Mouse (Mus musculus): ENCODE data around the gene Zcchc24. TPM values are rescaled to one million over a fixed set of nuclear protein-coding genes. Genes with fewer than 3 reads are reported as not detected.
A peak's percentile ranks its signal among the peaks of the same experiment; 100 is the strongest.

Zcchc24 gene
- polyA plus RNA-seq, 1 experiment from 2014 or later = 10.3 TPM

DNA sequence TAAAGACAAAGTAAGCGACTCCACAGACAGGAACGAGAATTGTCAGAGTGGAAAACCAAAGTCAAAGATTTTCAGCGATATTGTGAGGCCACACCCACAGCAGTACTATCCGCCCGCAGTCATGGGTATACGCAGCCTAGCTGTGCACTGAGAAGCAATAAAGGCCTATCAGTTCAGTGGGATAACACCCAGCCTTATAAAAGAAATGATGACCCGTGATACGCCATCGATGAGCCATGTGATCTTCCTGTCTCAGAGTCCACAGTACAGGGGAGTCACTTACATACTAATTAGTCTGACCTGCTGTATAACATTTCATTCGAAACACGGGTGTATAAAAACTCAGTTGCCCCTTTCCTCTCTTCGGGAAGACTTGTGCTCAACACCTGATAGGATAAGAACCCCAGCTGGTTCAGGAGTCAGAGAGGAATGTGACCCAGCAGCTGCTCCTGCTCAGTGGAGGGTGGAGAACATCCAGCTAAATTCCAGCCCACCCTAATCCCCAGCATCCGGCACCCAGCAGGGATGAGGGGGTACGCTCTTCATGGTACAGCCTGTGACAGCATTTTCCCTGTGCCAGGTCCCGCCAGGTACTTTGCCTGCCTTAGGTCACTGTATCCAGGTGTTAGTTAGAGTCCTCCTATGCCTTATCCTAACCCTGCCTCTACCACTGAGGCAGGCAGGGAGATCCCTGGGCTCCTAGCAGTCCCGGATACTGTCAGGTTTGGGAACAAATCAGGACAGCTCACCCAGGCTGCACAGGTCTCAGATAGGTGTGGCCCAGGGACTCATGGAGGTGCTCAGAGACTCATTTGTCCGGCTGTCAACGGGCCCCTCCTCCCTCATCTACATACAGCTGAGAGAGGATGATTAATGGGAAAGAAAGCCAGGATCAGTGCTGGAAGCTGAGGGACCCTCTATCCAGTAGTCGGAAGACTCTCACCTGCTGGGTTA lies 14.0 kb downstream of the Zcchc24 start:
- peak; percentile 92 for ATAC-seq
- Histone ChIP-seq H3K27ac (ENCODE audit: low read depth, low read length) (peak overlapping the region; percentile 77), H3K9ac (ENCODE audit: low read depth, low read length) (no peak overlapping the region), H3K36me3 (ENCODE audit: control insufficient read depth, insufficient read depth) (peaks cover 14% of the 10 kb centered on the region; the same call in 1 of the 2 replicates), H3K4me1 (replicated peaks; ENCODE audit: control insufficient read depth, insufficient read depth, low read length) (peaks cover 6% of the 10 kb centered on the region; the same call in 1 of the 2 replicates), H3K9me3 (ENCODE audit: control insufficient read depth) (no peaks in the 10 kb centered on the region), H3K4me3 (ENCODE audit: low read depth, low read length) (no peak overlapping the region), H3K27me3 (replicated peaks; ENCODE audit: control insufficient read depth, insufficient read depth, low read length) (no peaks in the 10 kb centered on the region), H3K4me2 (replicated peaks; ENCODE audit: low read depth) (peak overlapping the region; percentile 50)
- no peak for TF ChIP-seq CTCF (IDR thresholded peaks at IDR 0.05; ENCODE audit: low read depth)
- WGBS = 32% methylated on average over 19 of the region's 19 CpGs

- WGBS = 53% methylated on average over 5 of the region's 5 CpGs
- Histone ChIP-seq H3K36me3 (ENCODE audit: control insufficient read depth, insufficient read depth) (peaks cover 14% of the 10 kb centered on the region; the same call in 1 of the 2 replicates), H3K4me3 (ENCODE audit: low read depth, low read length) (no peak overlapping the region), H3K27ac (ENCODE audit: low read depth, low read length) (no peak overlapping the region), H3K4me1 (replicated peaks; ENCODE audit: control insufficient read depth, insufficient read depth, low read length) (peaks cover 9% of the 10 kb centered on the region; the same call in 1 of the 2 replicates), H3K4me2 (replicated peaks; ENCODE audit: low read depth) (no peak overlapping the region), H3K27me3 (replicated peaks; ENCODE audit: control insufficient read depth, insufficient read depth, low read length) (no peaks in the 10 kb centered on the region), H3K9me3 (ENCODE audit: control insufficient read depth) (no peaks in the 10 kb centered on the region), H3K9ac (ENCODE audit: low read depth, low read length) (no peak overlapping the region)
- peak; percentile 31 for TF ChIP-seq CTCF (IDR thresholded peaks at IDR 0.05; ENCODE audit: low read depth)
- ATAC-seq = no peak
Observed at GRCm38 (mm10) chr14:25753021-25753420, 15.8 kb downstream of the Zcchc24 start.

GRCm38 (mm10) chr14:25751067-25751466 lies 17.8 kb downstream of the Zcchc24 start:
- peaks cover 23% of the 10 kb centered on the region; the same call in 1 of the 2 replicates for H3K36me3 ChIP-seq (ENCODE audit: control insufficient read depth, insufficient read depth)
- WGBS = 57% methylated on average over 5 of the region's 5 CpGs
- H3K4me2 ChIP-seq (replicated peaks; ENCODE audit: low read depth) = no peak overlapping the region
- no peak for ATAC-seq
- no peak overlapping the region for H3K9ac ChIP-seq (ENCODE audit: low read depth, low read length)
- H3K27ac ChIP-seq (ENCODE audit: low read depth, low read length) = no peak overlapping the region
- no peaks in the 10 kb centered on the region for H3K9me3 ChIP-seq (ENCODE audit: control insufficient read depth)
- no peak overlapping the region for H3K4me3 ChIP-seq (ENCODE audit: low read depth, low read length)
- TF ChIP-seq CTCF (IDR thresholded peaks at IDR 0.05; ENCODE audit: low read depth) = no peak
- H3K4me1 ChIP-seq (replicated peaks; ENCODE audit: control insufficient read depth, insufficient read depth, low read length) = peaks cover 10% of the 10 kb centered on the region; the same call in 1 of the 2 replicates
- no peaks in the 10 kb centered on the region for H3K27me3 ChIP-seq (replicated peaks; ENCODE audit: control insufficient read depth, insufficient read depth, low read length)

GRCm38 (mm10) chr14:25750448-25751015 lies 18.3 kb downstream of the Zcchc24 start:
- no peak for TF ChIP-seq CTCF (IDR thresholded peaks at IDR 0.05; ENCODE audit: low read depth)
- Histone ChIP-seq H3K4me1 (replicated peaks; ENCODE audit: control insufficient read depth, insufficient read depth, low read length) (peaks cover 16% of the 10 kb centered on the region), H3K9me3 (ENCODE audit: control insufficient read depth) (no peaks in the 10 kb centered on the region), H3K4me3 (ENCODE audit: low read depth, low read length) (no peak overlapping the region), H3K36me3 (ENCODE audit: control insufficient read depth, insufficient read depth) (peaks cover 23% of the 10 kb centered on the region; the same call in 1 of the 2 replicates), H3K4me2 (replicated peaks; ENCODE audit: low read depth) (no peak overlapping the region), H3K9ac (ENCODE audit: low read depth, low read length) (no peak overlapping the region), H3K27ac (ENCODE audit: low read depth, low read length) (no peak overlapping the region), H3K27me3 (replicated peaks; ENCODE audit: control insufficient read depth, insufficient read depth, low read length) (no peaks in the 10 kb centered on the region)
- 65% methylated on average over 2 of the region's 2 CpGs for WGBS
- peak; percentile 12; the same call in 1 of the 2 replicates for ATAC-seq

GRCm38 (mm10) chr14:25749143-25749909 lies 19.5 kb downstream of the Zcchc24 start:
- Histone ChIP-seq H3K9me3 (ENCODE audit: control insufficient read depth) (no peaks in the 10 kb centered on the region), H3K4me3 (ENCODE audit: low read depth, low read length) (no peak overlapping the region), H3K36me3 (ENCODE audit: control insufficient read depth, insufficient read depth) (peaks cover 23% of the 10 kb centered on the region; the same call in 1 of the 2 replicates), H3K9ac (ENCODE audit: low read depth, low read length) (no peak overlapping the region), H3K4me2 (replicated peaks; ENCODE audit: low read depth) (no peak overlapping the region; the same call in 1 of the 2 replicates), H3K4me1 (replicated peaks; ENCODE audit: control insufficient read depth, insufficient read depth, low read length) (peaks cover 10% of the 10 kb centered on the region), H3K27me3 (replicated peaks; ENCODE audit: control insufficient read depth, insufficient read depth, low read length) (no peaks in the 10 kb centered on the region), H3K27ac (ENCODE audit: low read depth, low read length) (peak overlapping the region; percentile 23; the same call in 1 of the 2 replicates)
- TF ChIP-seq CTCF (IDR thresholded peaks at IDR 0.05; ENCODE audit: low read depth) = peak; percentile 66
- 44% methylated on average over 13 of the region's 13 CpGs for WGBS
- 0 out of 2 replicates have a peak, but pooled peaks have one; percentile 29 for ATAC-seq
